In the genomic region with DNA sequence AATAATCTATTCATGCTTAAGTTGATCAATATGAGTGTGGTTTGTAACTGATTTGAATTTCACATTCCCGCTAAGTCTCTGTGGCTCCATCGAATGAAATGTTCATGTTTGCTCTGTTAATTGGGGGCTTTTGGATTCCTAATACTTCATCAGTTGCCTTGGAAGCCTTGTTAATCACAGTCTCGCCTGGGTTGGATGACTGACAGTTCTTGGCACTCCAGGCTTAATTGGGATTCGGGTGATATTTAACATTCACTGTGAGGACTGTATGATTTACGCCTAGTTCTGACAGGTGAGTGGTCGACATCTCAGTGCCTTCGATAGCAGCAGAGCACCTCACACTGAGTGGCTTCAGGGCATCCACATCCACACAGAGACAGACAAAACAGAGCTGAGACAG, we compare ENCODE assay signal across 25 mouse cellular contexts.
DNase-seq lines count a peak whose midpoint lies in the region; ATAC-seq and TF ChIP-seq lines count a peak whose summit lies in the region.
"Had no signal": no experiment of that assay in that cellular context is flagged by ENCODE, and none has a peak within 500 bp of the region (broad histone marks: within the 10 kb centered on the region; RNA-seq: fewer than 3 reads in every experiment).

No protein-coding gene starts in this region.

- no peak overlapping the region for H3K27ac ChIP-seq in cerebellum, adult 2 months (ENCODE audit: insufficient read depth, low read length)
- H3K27ac ChIP-seq in hindbrain, embryonic 13.5 days = no peak overlapping the region
- H3K27ac ChIP-seq in hindbrain, embryonic 11.5 days (ENCODE audit: low read depth, low read length) = no peak overlapping the region
- no peak overlapping the region for H3K27ac ChIP-seq in hindbrain, embryonic 15.5 days (replicated peaks)
- H3K27ac ChIP-seq in neural tube, embryonic 14.5 days (ENCODE audit: low read depth, low read length) = no peak overlapping the region
- H3K27ac ChIP-seq: embryonic facial prominence, embryonic 15.5 days; heart, adult 2 months; heart, embryonic 13.5 days; macrophage; midbrain, embryonic 12.5 days; stomach, postnatal 0 days had no signal

- no peaks in the 10 kb centered on the region for H3K9me3 ChIP-seq in hindbrain, embryonic 13.5 days
- no peaks in the 10 kb centered on the region for H3K9me3 ChIP-seq in hindbrain, embryonic 11.5 days (ENCODE audit: control insufficient read depth, low read length)
- H3K9me3 ChIP-seq in hindbrain, embryonic 15.5 days = no peaks in the 10 kb centered on the region
- H3K9me3 ChIP-seq in neural tube, embryonic 14.5 days (ENCODE audit: control insufficient read depth, low read length) = no peaks in the 10 kb centered on the region
- H3K9me3 ChIP-seq: embryonic facial prominence, embryonic 15.5 days; heart, embryonic 13.5 days; midbrain, embryonic 12.5 days had no signal

- WGBS in cerebellum, adult 2 months = 45% methylated on average over 7 of the region's 7 CpGs
- WGBS in hindbrain, embryonic 13.5 days = 67% methylated on average over 7 of the region's 7 CpGs
- 84% methylated on average over 7 of the region's 7 CpGs for WGBS in hindbrain, embryonic 11.5 days
- 55% methylated on average over 7 of the region's 7 CpGs for whole genome bisulfite sequencing in hindbrain, embryonic 15.5 days
- 73% methylated on average over 7 of the region's 7 CpGs for WGBS in neural tube, embryonic 14.5 days

- H3K4me1 ChIP-seq in cerebellum, adult 2 months (ENCODE audit: control insufficient read depth, insufficient read depth, low read length) = peaks cover 9% of the 10 kb centered on the region
- H3K4me1 ChIP-seq in hindbrain, embryonic 13.5 days (replicated peaks) = peaks cover 35% of the 10 kb centered on the region
- no peaks in the 10 kb centered on the region for H3K4me1 ChIP-seq in hindbrain, embryonic 11.5 days (replicated peaks; ENCODE audit: control insufficient read depth, insufficient read depth, low read length)
- H3K4me1 ChIP-seq in hindbrain, embryonic 15.5 days (replicated peaks) = peaks cover 36% of the 10 kb centered on the region
- H3K4me1 ChIP-seq in neural tube, embryonic 14.5 days (ENCODE audit: control insufficient read depth, insufficient read depth, low read length) = peaks cover 12% of the 10 kb centered on the region; the same call in 1 of the 2 replicates

- H3K27me3 ChIP-seq in cerebellum, adult 2 months (ENCODE audit: control insufficient read depth, insufficient read depth, low read length) = no peaks in the 10 kb centered on the region
- H3K27me3 ChIP-seq in hindbrain, embryonic 13.5 days = no peaks in the 10 kb centered on the region
- H3K27me3 ChIP-seq in hindbrain, embryonic 11.5 days (ENCODE audit: control insufficient read depth, insufficient read depth, low read length) = no peaks in the 10 kb centered on the region
- no peaks in the 10 kb centered on the region for H3K27me3 ChIP-seq in hindbrain, embryonic 15.5 days
- no peaks in the 10 kb centered on the region for H3K27me3 ChIP-seq in neural tube, embryonic 14.5 days (ENCODE audit: control insufficient read depth, insufficient read depth, low read length)
- H3K27me3 ChIP-seq: midbrain, embryonic 12.5 days had no signal

- peak overlapping the region; percentile 52 for H3K4me3 ChIP-seq in cerebellum, adult 2 months (replicated peaks; ENCODE audit: insufficient read depth, low read depth, low read length)
- H3K4me3 ChIP-seq in hindbrain, embryonic 13.5 days = peak overlapping the region; percentile 51; the same call in 1 of the 2 replicates
- H3K4me3 ChIP-seq in hindbrain, embryonic 11.5 days (ENCODE audit: low read depth, low read length) = no peak overlapping the region
- H3K4me3 ChIP-seq in hindbrain, embryonic 15.5 days = peak overlapping the region; percentile 48
- no peak overlapping the region for H3K4me3 ChIP-seq in neural tube, embryonic 14.5 days (ENCODE audit: low read depth, low read length)
- H3K4me3 ChIP-seq: embryonic facial prominence, embryonic 15.5 days; heart, adult 2 months; heart, embryonic 13.5 days; midbrain, embryonic 12.5 days had no signal

- DNase-seq in cerebellum, adult 2 months = no peak
- no peak for DNase-seq in cerebellum, adult 11-12 months
- no peak for DNase-seq in hindbrain, embryonic 11.5 days (ENCODE audit: low spot score)
- DNase-seq in left cerebral cortex, postnatal 36 days (ENCODE audit: low spot score in 2 of 2) = no peak
- no peak for DNase-seq in layer of hippocampus, adult 9-11 months
- DNase-seq: adrenal gland, postnatal 14 days; cerebellum, adult 9-11 months; gastrocnemius, postnatal 10 days; heart, adult 2 months; heart, postnatal 14 days; kidney, adult 18-20 months; kidney, postnatal 4 days; right cerebral cortex, postnatal 14 days; thymus, adult 2 months; thymus, postnatal 4 days had no signal

- no peaks in the 10 kb centered on the region for H3K36me3 ChIP-seq in hindbrain, embryonic 13.5 days
- H3K36me3 ChIP-seq in hindbrain, embryonic 11.5 days (ENCODE audit: control insufficient read depth, insufficient read depth, low read length) = no peaks in the 10 kb centered on the region
- H3K36me3 ChIP-seq in hindbrain, embryonic 15.5 days = no peaks in the 10 kb centered on the region
- no peaks in the 10 kb centered on the region for H3K36me3 ChIP-seq in neural tube, embryonic 14.5 days (ENCODE audit: control insufficient read depth, insufficient read depth, low read length)
- H3K36me3 ChIP-seq: embryonic facial prominence, embryonic 15.5 days; heart, embryonic 13.5 days; midbrain, embryonic 12.5 days had no signal

- no peak for TF ChIP-seq CTCF in cerebellum, adult 2 months (IDR thresholded peaks at IDR 0.05; ENCODE audit: borderline replicate concordance, insufficient read depth, low read depth, low read length)

- H3K9ac ChIP-seq in hindbrain, embryonic 13.5 days = no peak overlapping the region
- H3K9ac ChIP-seq in hindbrain, embryonic 11.5 days (ENCODE audit: low read depth, low read length) = no peak overlapping the region
- H3K9ac ChIP-seq in hindbrain, embryonic 15.5 days = no peak overlapping the region
- H3K9ac ChIP-seq in neural tube, embryonic 14.5 days (replicated peaks; ENCODE audit: low read depth, low read length) = no peak overlapping the region
- H3K9ac ChIP-seq: embryonic facial prominence, embryonic 15.5 days; heart, embryonic 13.5 days; midbrain, embryonic 12.5 days had no signal

- intact Hi-C loops in left cerebral cortex, postnatal 36 days (cut with DNase I) = no loop called here

- no peak for ATAC-seq in hindbrain, embryonic 13.5 days (ENCODE audit: low FRiP score)
- ATAC-seq in hindbrain, embryonic 11.5 days (ENCODE audit: low FRiP score) = no peak
- ATAC-seq in hindbrain, embryonic 15.5 days (ENCODE audit: low FRiP score, low read depth) = no peak
- no peak for ATAC-seq in neural tube, embryonic 14.5 days (ENCODE audit: low read depth)
- ATAC-seq: activated CD4-positive, CD25-positive, alpha-beta regulatory T cell, adult 4 months; lung, postnatal 0 days had no signal

- no peak for TF ChIP-seq POLR2A in cerebellum, adult 2 months (IDR thresholded peaks at IDR 0.05; ENCODE audit: borderline replicate concordance, insufficient read depth, low read length)

- H3K4me2 ChIP-seq in hindbrain, embryonic 13.5 days = peak overlapping the region; percentile 68
- no peak overlapping the region for H3K4me2 ChIP-seq in hindbrain, embryonic 11.5 days (replicated peaks; ENCODE audit: low read depth, low read length)
- H3K4me2 ChIP-seq in hindbrain, embryonic 15.5 days = peak overlapping the region; percentile 67
- H3K4me2 ChIP-seq in neural tube, embryonic 14.5 days (ENCODE audit: low read depth, low read length) = peak overlapping the region; percentile 46; the same call in 1 of the 2 replicates
- H3K4me2 ChIP-seq: embryonic facial prominence, embryonic 15.5 days; heart, embryonic 13.5 days had no signal

Comparison
In these comparisons a context has a peak if more than half of its experiments do, and no peak if none do; other contexts are left out.
1. H3K4me3 ChIP-seq: peak in cerebellum, adult 2 months (single experiment), hindbrain, embryonic 13.5 days (single experiment) and hindbrain, embryonic 15.5 days (single experiment); none in hindbrain, embryonic 11.5 days (single experiment) and neural tube, embryonic 14.5 days (single experiment).